Mouse (Mus musculus) 3134 (cell line): Measurements from ENCODE around the gene Pacsin2.
"Not testable (repeated sequence)": the region's sequence is repeated elsewhere in the genome, so short reads cannot be mapped to it uniquely, and the experiment has no call there.

Experiments used
- DNase-seq: peaks from one replicate; pipeline ENCODE4 v3.0.0-alpha.2; 2011; ENCODE audit warnings: low spot score; ENCODE audit not compliant: insufficient read length; ENCODE audit errors: extremely low read depth

The Pacsin2 gene

GRCm38 (mm10) chr15:83427294-83428163 lies 36.9 kb downstream of the Pacsin2 start:
- DNase-seq, result no peak

- DNase-seq, result no peak
Observed at GRCm38 (mm10) chr15:83425794-83426193, 38.6 kb downstream of the Pacsin2 start.

GRCm38 (mm10) chr15:83425277-83425676 lies 39.1 kb downstream of the Pacsin2 start:
- DNase-seq, result no peak

- DNase-seq, result no peak
Observed at GRCm38 (mm10) chr15:83423589-83424384, 40.6 kb downstream of the Pacsin2 start.

GRCm38 (mm10) chr15:83422299-83422981 lies 42.0 kb downstream of the Pacsin2 start:
- DNase-seq, result no peak

GRCm38 (mm10) chr15:83419562-83419961 lies 44.8 kb downstream of the Pacsin2 start:
- no peak for DNase-seq

- no peak for DNase-seq
Observed at GRCm38 (mm10) chr15:83418685-83419084, 45.7 kb downstream of the Pacsin2 start.

- DNase-seq, result no peak
Observed at GRCm38 (mm10) chr15:83417916-83418315, 46.5 kb downstream of the Pacsin2 start.

GRCm38 (mm10) chr15:83417407-83417806 lies 47.0 kb downstream of the Pacsin2 start:
- DNase-seq, result peak; percentile 59

GRCm38 (mm10) chr15:83415391-83415790 lies 49.0 kb downstream of the Pacsin2 start:
- no peak for DNase-seq

- no peak for DNase-seq
Observed at GRCm38 (mm10) chr15:83411616-83412015, 52.8 kb downstream of the Pacsin2 start.

GRCm38 (mm10) chr15:83410735-83411134 lies 53.7 kb downstream of the Pacsin2 start:
- DNase-seq, result no peak

GRCm38 (mm10) chr15:83410270-83410669 lies 54.1 kb downstream of the Pacsin2 start:
- DNase-seq, result peak; percentile 64

- peak; percentile 43 for DNase-seq
Observed at GRCm38 (mm10) chr15:83408692-83409442, 55.5 kb downstream of the Pacsin2 start.

GRCm38 (mm10) chr15:83408216-83408615 lies 56.2 kb downstream of the Pacsin2 start:
- no peak for DNase-seq

GRCm38 (mm10) chr15:83407502-83407901 lies 56.9 kb downstream of the Pacsin2 start:
- no peak for DNase-seq

- not testable (repeated sequence) for DNase-seq
Observed at GRCm38 (mm10) chr15:83405866-83406265, 58.5 kb downstream of the Pacsin2 start.

- DNase-seq, result peak; percentile 64
Observed at GRCm38 (mm10) chr15:83404008-83404407, 60.4 kb downstream of the Pacsin2 start.

GRCm38 (mm10) chr15:83403016-83403415 lies 61.4 kb downstream of the Pacsin2 start:
- no peak for DNase-seq

- no peak for DNase-seq
Observed at GRCm38 (mm10) chr15:83392722-83393121, 71.7 kb downstream of the Pacsin2 start.
